Mouse (Mus musculus) liver, adult 2 months (tissue): ENCODE measurements around the gene Tssk1.

ENCODE experiments used
- CTCF ChIP-seq: fragments of 200-500 bp; IDR thresholded peaks from 2 replicates; pipeline ENCODE4 v1.5.1; 2011; ENCODE audit warnings: low read depth, low read length, control low read depth
- POLR2A ChIP-seq: fragments of 200-500 bp; IDR thresholded peaks from 2 replicates; pipeline ENCODE4 v1.6.1; 2011; ENCODE audit warnings: low read length, control low read depth; ENCODE audit not compliant: insufficient read depth; ENCODE audit errors: extremely low read depth

DNA sequence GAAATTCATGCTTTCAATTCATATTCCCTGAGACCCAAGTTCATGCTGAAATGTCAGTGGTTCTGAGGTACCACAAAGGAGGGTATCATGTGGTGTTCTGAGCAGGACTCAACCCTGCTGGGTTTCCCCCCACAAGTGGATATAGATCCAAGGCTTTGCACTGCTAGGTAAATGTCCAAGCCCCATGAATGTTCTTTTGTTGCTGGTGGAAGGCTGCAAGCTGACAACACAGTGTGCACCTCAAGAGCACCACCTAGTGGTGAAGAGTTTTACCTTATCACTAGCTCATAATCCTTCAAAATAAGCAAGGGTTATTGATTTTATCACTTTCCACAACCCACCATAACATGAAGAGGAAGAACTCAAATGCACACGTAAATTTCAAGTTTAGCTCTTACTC, 45.1 kb upstream of the Tssk1 start:
- TF ChIP-seq CTCF (peak; percentile 61), POLR2A (no peak)
